Mouse (Mus musculus) adipose tissue, adult 10 weeks (tissue): ENCODE measurements around the gene Faah. TPM values are rescaled to one million over a fixed set of nuclear protein-coding genes. Genes with fewer than 3 reads are reported as not detected.

Experiments used
- polyA plus RNA-seq: library from polyadenylated mRNA; stranded (reverse); fragments of 350-450 nt; fragmentation: Illumina TruSeq; extraction: RNeasy Lipid Tissue Mini Kit (QIAGEN cat#74804); gene quantifications from one replicate; pipeline ENCODE4 v1.2.3, GENCODE M21; 2014; ENCODE audit warnings: low read depth, low replicate concordance

Faah gene
- polyA plus RNA-seq, result 40.8 TPM

GRCm38 (mm10) chr4:116017902-116018746, at the start of gene Faah:
TSS of gene Faah (minus strand) at chr4:116017926.

GRCm38 (mm10) chr4:116053399-116053961, 35.8 kb upstream of the Faah start, which contains the start of gene Nsun4:
TSS of gene Nsun4 (minus strand) at chr4:116053876.

GRCm38 (mm10) chr4:115939295-115940102, 78.2 kb downstream of the Faah start, which contains the start of gene Dmbx1:
TSS of gene Dmbx1 (minus strand) at chr4:115939926.

Other genes starting within 250 kb of the Faah start
- 2.5 TPM for gene Tex38, start 236.9 kb downstream of the Faah start, polyA plus RNA-seq
- gene Atpaf1, start 233.1 kb downstream of the Faah start, polyA plus RNA-seq, result 21.0 TPM
- 12.0 TPM for gene Mob3c, start 189.8 kb downstream of the Faah start, polyA plus RNA-seq
- 30.8 TPM for gene Mknk1, start 178.7 kb downstream of the Faah start, polyA plus RNA-seq
- gene Kncn, start 133.5 kb downstream of the Faah start, polyA plus RNA-seq, result not detected
- 0.37 TPM for gene 6430628N08Rik, start 127.3 kb downstream of the Faah start, polyA plus RNA-seq
- not detected for gene Dmbx1, start 78.0 kb downstream of the Faah start, polyA plus RNA-seq
- gene Nsun4, start 36.0 kb upstream of the Faah start, polyA plus RNA-seq, result 15.4 TPM
- gene Uqcrh, start 57.1 kb upstream of the Faah start, polyA plus RNA-seq, result 654 TPM
- gene Lrrc41, start 57.3 kb upstream of the Faah start, polyA plus RNA-seq, result 37.3 TPM
- 1.1 TPM for gene Rad54l, start 105.8 kb upstream of the Faah start, polyA plus RNA-seq
- gene Pomgnt1, start 105.9 kb upstream of the Faah start, polyA plus RNA-seq, result 54.4 TPM
- gene Lurap1, start 133.4 kb upstream of the Faah start, polyA plus RNA-seq, result 4.2 TPM
- gene Tspan1, start 149.7 kb upstream of the Faah start, polyA plus RNA-seq, result 41.6 TPM
- gene 1700042G07Rik, start 155.4 kb upstream of the Faah start, polyA plus RNA-seq, result 20.7 TPM
- gene Gm49337, start 155.5 kb upstream of the Faah start, polyA plus RNA-seq, result not detected
- 19.1 TPM for gene Pik3r3, start 203.7 kb upstream of the Faah start, polyA plus RNA-seq